Mouse (Mus musculus) lung, postnatal 14 days (tissue): ENCODE data around the gene Tpp1.
"Not testable (repeated sequence)": the region's sequence is repeated elsewhere in the genome, so short reads cannot be mapped to it uniquely, and the experiment has no call there.

Source experiments
- DNase-seq: peaks from one replicate; pipeline ENCODE4 v3.0.0; 2021

Tpp1 gene

DNA sequence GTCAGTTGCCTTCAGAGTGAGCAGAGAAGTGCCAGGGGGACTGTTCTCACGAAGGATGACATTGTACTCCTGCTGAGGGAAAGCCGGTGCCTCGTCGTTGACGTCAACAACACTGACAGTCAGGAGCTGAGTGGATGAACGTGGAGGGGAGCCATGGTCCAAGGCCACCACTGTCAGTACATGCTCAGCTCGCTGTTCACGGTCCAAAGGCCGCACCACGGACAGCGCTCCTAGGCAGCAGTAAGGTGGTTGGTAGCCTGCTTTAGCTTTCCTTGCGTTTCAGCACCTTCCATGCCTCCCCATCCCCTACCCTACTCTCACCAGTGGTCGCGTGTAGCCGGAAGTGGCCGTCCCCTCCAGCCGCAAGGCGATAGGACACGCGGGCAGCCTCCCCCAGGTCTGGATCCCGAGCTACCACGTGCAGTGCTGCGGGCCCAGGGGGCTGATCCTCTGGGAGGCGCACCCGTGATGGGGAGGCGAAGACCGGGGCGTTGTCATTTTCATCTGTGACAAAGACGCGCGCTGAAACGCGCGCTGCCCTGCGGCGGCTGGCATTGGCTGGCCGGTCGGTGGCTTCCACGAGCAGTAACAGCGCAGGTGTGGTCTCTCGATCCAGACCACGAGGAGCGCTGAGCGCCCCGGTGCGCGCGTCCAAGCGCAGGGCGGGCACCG lies 9.9 kb upstream of the Tpp1 start:
- no peak for DNase-seq

DNA sequence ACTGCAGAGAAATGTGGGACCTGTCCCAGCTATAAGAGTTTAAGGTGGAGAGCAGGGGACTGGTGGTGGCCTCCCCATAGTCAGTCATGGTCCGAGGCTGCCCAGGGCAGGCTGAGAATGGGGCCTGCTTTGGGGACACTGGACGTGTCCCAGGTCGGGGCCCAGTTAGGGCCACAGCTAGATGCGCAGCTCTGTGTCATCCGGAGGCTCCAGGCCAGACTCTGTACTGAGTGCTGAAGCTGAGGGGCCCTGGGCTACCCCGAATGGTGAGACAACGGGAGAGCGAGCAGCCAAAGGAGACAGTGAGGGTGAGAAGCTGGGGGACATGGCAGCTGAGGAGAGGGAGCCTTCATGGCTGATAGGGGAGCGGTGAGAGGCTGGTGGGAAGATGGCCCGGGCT lies 1.2 kb upstream of the Tpp1 start:
- DNase-seq, result no peak

DNA sequence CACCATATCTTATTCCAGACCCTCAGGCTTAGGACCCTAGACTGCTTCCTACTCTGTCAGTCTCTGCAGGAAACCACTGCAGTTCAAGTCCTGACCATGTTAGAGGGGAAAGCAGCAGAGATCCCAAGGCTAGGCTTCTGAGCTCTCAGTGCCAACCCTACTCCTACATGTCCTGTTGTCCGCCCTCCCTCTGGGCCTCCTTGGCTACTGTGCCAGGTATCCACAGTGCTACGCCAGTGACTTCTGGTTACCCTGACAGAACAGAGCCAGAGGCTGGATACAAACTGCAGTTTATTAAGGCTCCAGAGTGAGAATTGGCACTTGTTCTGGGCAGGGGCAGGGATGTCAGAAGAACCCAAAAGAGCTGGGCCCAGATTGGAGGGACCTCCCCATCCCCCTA lies 681 bp upstream of the Tpp1 start:
- DNase-seq, result no peak

DNA sequence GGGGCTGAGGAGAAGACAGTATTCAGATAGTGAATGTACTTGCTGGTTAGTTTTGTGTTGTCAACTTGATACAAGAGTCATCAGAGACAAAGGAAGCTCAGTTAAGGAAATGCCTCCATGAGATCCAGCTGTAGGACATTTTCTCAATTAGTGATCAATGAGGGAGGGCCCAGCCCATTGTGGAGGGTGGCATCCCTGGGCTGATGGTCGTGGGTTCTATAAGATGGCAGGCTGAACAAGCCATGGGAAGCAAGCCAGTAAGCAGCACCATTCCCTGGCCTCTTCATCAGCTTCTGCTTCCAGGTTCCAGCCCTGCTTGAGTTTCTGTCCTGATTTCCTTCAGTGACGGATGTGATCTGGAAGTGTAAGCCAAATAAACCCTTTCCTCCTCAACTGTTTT lies 4.3 kb downstream of the Tpp1 start:
- no peak for DNase-seq

DNA sequence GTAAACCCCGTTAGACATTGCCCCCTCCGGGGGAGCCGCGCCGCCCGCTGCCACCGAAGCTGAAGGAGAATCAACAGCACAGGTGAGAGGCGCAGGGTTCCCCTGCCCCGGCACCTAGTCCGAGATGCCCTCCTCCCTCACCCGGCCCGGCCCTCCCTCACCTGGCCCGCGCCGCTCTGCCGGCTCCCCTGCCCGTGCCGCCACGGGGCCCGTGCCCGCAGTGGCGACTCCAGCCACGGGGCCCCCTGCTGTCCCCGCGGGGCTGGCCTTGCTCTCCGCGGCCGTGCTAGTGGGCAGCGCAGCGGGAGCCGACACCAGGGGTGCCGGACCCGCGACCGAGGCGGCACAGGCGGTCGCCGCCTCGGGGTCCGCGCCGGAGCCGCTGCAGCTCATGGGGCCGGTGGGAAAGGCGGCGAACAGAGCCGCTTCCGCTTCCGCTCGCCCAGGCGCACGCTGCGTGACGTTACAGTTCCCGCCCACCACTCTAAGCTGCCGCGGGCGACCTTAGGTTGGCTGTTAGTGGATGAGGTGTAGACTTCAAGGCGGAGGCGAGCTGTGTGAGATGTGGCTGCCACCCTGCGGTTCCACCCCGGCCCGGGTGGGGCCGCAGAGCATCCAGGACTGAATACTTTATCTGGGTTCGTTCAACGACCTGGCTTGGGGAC lies 8.0 kb downstream of the Tpp1 start, which contains the start of gene Taf10:
Taf10 (minus strand) TSS at position 436 of the 665 bp plus-strand sequence.
- peak; percentile 88 for DNase-seq

DNA sequence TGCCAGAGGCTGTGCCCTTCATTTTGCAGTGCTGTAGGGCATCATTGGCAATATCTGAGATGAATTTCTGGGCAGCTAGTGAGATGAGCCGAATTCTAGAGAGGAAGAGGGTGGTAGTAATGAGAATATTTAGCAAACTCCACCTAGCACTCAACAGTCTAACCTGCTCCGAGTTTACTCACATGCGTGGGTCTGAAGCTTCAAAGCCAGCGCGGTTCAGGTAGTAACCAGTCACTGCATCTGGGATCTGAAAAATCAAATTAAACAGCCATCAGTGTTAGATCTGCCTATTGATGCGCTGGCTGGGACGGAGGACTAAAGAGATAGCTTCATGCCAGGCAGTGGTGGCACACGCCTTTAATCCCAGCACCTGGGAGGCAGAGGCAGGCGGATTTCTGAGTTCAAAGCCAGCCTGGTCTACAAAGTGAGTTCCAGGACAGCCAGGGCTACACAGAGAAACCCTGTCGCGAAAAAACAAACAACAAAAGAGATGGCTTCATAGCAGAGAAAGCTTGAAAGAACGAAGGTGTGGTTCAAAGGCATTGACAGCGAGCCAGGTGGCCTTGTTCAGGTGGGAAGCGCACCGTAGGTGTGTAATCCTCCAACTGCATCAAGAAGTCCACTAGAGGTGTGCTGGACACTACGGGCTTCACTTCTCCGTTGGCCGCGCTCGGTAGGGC lies 8.6 kb downstream of the Tpp1 start:
- not testable (repeated sequence) for DNase-seq

DNA sequence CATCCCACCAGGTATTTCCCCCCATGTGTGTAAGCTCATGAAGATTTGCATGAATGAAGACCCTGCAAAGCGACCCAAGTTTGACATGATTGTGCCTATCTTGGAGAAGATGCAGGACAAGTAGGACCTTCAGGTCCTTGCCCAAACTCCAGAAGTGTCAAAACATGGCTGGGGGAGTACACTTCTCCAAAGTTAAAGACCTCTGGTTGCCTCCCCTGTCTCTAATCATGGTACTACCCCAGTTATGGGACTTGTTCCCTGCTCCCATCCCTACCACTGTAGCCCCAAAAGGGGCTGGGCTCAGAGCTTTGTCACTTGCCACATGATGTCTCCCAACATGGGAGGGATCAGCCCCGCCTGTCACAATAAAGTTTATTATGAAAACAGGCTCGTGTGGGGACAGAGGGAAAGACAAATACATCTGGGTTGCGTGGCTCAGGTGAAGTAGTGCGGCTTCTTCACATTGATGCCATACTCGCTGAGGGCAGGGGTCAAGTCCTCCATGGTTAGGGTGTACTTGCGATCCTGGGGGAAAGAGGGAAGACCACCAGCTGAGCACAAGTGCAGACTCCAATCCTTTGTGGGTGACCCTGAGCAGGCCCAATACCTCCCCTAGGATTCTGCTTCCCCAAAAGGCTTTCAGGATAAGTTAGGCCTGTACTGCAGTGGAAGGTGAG lies 9.4 kb downstream of the Tpp1 start:
- DNase-seq, result not testable (repeated sequence)

DNA sequence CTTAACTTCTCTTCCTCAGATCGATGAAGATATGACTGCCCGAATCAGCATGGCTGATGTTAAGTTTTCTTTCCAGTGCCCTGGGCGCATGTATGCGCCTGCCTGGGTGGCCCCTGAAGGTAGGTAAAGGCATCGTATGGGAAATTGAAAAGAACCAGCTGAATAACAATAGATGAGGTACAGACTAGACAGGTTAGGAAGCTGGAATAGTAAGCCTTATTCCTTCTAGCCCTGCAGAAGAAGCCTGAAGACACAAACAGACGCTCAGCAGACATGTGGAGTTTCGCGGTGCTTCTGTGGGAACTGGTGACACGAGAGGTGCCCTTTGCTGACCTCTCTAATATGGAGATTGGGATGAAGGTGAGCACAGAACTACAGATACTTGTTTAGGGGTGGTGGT lies 10.1 kb downstream of the Tpp1 start:
- no peak for DNase-seq

DNA sequence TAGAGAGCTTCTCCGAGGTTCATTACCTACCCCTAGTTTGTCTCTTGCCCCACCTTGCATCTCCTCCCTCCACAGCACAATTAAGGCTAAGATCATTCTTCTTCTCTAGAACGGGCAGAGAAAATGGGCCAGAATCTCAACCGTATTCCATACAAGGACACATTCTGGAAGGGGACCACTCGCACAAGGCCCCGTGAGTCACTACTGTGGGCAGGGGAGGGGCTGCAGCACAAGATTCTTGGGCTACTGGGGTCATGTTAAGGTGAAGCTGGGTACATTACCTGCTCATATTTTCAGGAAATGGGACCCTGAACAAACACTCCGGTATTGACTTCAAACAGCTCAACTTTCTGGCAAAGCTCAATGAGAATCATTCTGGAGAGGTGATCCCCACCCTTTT lies 11.2 kb downstream of the Tpp1 start:
- DNase-seq, result no peak

DNA sequence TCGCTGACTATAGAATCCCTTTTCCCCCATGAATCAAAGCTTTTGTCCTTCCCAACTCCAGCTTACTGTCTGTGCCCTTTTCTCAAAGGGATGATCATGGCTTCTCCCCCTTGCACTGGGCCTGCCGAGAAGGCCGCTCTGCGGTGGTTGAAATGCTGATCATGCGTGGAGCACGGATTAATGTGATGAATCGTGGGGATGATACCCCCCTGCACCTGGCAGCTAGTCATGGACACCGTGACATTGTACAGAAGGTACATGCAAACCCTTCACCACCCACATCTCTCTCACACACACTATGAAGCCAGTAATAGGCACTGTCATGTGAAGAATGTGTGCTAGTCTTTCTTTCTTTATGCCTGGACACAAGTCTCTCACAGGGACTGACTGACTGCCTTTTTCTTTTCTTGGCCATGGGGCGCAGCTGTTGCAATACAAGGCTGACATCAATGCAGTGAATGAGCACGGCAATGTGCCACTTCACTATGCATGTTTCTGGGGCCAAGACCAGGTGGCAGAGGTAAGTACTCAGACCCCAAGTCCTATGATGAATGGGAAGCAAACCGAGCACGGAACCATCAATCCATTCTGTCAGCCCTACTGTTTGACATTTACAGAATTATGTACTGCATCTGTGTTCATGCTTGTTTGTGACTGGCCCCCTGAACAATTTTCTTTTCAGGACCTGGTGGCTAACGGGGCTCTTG lies 11.8 kb downstream of the Tpp1 start:
- DNase-seq, result no peak

DNA sequence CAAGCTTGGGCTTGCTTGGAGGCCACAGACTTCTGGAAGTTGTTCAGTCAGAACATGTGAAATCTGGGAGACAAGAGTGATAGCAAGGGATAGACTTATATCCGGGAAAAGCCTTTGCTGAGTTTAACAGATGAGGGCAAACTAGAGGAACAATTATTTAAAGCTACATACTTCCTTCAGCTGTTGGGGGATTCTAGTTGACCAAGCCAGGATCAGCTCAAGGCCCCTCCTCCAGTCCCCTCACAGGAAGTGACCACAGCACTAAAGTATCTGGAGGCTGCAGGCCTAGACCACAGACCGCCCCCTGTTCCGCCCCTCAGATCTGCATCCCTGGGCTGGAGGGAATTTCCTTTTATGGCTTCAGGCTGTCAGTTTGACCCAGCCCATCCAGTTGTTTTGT lies 13.1 kb downstream of the Tpp1 start:
- DNase-seq, result peak; percentile 70

DNA sequence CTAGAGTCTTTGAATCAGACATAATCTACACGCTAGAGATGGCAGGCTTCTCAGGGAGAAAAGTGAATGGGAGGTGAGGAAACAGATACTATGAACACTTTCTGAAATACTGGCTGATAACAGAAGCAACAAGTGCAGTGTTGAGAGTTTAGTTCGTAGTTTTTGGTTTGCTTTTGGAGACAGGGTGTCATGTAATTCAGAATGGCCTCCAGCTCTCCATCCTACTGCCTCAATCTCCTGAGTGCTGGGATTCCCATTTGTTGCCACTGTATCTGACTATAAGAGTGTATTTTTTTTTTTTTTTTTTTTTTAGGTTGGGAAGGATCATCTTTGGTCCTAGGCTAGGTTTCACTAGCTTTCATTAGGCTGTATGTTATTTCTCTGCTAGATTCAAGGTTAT lies 13.7 kb downstream of the Tpp1 start:
- DNase-seq, result no peak

DNA sequence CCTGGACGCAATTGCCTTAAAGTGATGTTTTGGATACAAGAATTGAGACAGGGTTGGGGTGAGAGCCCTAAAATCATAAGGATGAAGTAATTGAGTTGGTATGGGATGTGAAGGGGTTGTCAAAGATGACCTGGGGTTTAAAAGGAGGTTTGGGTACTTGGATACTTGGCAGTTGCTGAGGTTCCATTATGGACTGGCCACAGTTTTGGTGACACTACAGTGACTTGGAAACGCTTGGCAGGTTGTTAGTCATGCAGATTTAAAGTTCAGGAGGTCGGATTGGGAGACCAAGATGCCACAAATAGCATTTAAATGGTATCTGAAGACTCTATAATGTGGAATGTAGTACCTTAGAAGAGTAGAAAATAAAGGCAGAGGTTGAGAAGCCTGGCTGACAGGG lies 14.4 kb downstream of the Tpp1 start:
- no peak for DNase-seq

DNA sequence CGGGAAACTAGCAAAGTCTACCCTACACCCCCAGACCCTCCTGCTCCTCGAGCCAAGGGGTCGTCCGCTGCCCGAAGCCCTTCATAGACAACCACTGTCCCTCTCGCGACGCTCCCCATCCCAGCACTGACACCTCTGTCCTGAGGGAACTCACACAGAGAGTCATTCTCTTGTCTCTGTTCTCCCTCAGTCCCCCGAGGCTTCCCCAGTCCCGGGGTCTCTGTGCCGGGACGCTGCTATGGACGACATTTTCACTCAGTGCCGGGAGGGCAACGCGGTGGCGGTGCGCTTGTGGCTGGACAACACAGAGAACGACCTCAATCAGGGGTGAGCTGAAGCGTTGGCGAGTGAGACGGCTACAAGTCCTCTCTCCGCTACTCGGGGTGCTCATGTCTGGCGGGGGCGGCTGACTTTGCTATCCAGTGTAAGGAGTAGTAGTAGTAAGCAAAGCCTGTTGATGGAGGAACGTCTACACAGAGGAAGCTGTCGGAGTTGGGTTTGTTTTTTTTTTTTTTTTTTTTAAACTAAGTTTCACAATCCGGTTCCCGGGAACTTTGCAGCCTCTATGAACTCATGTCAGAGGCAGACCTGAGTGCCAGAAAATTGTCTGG lies 15.0 kb downstream of the Tpp1 start, which contains the start of gene Rrp8:
Rrp8 (minus strand) TSS at position 475 of the 611 bp plus-strand sequence.
- DNase-seq, result peak; percentile 46

DNA sequence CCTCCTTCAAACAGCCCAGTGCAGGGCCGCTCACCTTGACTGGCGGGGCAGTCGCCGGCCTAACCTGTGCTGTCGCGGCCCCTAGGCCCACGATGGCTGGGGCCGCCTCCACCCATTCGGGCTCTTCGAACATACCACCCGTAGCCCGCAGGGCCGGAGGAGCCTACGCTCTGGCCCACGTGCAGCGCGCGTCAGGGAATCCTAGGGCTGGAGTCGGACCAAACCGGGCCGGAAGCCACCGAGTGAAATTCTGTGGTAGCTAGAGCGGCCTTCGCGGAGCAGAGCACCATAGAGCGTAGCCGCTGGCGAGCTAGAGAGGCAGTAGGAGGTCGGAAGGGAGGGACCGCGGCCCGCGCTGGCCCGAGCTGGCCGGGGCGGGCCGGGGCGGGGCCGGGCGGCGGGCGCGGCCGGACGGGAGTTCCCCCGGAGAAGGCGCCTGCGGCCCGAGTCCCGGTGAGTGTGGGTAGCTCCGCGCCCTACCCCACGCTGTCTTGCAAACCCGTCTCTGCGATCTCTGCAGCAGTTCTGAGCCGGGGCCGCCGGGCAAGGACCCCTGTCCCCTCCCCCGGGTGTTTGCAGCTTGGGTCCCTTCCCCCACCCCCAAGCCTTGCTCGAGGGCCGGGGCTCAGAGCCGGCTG lies 15.7 kb downstream of the Tpp1 start, which contains the start of gene Ilk:
Ilk (plus strand) TSS at position 329 of the 638 bp plus-strand sequence.
- peak; percentile 94 for DNase-seq

DNA sequence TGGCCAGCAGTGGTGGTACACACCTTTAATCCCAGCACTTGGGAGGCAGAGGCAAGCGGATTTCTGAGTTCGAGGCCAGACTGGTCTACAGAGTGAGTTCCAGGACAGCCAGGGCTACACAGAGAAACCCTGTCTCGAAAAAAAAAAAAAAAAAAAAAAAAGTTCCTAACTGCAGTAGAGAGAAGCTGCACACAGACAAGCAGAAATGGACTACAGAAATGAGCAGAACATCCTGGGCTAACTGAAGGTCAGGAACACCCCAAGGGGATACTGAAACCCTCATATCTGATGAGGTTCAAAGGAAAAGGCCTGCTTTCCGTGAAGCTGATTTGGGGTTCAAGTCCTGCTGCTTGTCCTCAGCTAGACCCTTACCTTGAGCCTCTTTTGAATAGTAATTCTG lies 16.6 kb downstream of the Tpp1 start:
- not testable (repeated sequence) for DNase-seq

DNA sequence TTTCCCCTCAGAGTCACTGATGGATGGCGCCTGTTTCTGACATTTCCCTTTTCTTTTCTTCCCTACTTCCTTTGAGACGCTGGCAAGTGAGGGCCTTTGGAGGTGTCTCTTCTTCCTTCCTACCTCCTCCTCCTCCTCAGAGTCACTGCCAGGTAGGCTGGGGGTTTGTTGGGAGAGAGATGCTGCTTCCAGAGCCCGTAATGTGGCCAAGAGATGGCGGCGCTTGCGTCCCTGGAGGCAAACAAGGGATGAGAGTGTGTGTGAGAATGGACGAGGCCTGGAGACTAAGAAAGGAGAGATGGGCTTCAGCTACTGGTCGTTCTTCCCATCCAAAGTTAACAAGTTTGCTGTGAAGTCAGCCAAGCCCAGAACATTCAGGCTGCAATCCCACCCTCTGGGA lies 17.2 kb downstream of the Tpp1 start:
- DNase-seq, result no peak

DNA sequence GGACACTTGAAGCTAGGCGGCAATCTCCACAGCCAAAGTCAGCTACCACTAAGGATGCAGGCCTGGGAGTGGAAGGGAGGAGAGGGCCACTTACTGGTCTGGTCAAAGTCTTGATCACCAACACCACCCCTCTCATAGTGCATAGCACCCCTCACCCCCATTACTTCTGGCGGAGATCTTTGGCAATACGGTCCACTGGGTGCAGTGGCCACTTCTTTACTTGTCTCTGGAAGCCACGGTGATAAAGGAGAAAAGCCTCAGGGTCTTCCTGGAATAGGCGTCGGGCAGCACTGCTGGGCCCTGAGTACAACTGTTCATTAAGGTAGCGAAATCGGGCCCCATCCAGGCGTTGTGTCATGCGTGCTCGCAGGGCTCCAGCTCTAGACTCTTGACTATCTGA lies 18.2 kb downstream of the Tpp1 start:
- DNase-seq, result no peak

DNA sequence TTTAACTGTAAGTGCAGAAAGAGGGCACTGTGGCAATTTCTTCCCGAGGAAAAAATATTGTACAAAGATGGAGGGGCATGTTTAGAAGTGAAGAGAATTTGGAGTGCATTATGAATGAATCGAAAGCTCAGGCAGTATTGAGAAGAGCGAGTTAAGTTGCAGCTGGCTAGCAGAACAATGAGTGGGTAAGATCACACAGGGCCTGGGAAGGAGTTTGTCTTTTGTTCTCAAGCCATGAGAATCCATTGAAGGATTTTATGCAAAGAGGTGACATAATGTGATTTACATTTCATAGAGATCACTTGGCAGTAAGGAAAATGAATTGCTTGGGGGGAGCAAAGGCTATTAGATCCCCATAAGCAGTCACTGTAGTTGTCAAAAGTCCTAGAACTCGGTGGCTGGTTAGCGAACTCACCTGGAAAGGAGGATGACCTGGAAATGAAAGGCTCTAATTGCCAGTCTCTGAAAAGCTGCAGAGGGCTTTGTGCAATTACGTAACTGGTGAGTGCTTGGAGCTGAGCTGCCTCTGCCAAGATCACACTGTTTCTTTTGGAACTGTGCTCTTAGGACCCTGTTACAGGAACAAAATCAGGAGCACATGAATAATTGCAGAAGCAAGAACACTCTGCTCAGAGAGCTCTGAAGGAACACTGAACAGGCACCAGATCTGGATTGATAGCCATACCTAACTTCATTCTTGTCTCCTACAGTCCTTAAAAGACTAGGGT lies 23.2 kb downstream of the Tpp1 start:
- DNase-seq, result no peak

DNA sequence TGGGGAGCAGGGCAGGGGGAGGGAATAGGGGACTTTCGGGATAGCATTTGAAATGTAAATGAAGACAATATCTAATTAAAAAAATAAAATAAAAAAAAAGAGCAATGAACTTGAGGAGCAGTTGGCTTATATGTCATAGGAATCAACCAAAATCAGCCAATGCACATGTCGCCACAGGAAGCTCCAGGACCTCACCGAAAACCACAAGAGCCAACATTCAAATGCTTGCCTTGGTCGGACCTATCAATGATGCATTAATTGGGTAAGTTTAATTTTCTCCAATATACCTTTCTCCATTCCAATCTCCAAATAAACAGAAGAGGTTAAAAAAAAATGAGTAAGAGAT lies 25.1 kb downstream of the Tpp1 start:
- DNase-seq, result no peak
